Mouse (Mus musculus) gastrocnemius, postnatal 10 days (tissue): ENCODE data around the gene Kptn. TPM values are rescaled to one million over a fixed set of nuclear protein-coding genes. Genes with fewer than 3 reads are reported as not detected.
A peak's percentile ranks its signal among the peaks of the same experiment; 100 is the strongest.

Experiments
- DNase-seq: peaks from one replicate; pipeline ENCODE4 v3.0.0; 2021; ENCODE audit warnings: mixed read lengths
- total RNA-seq, 2 experiments: library from RNA; stranded (reverse); gene quantifications; 2 replicates each; pipeline ENCODE4 v1.2.3; 2021

Kptn gene
- total RNA-seq, 2 experiments from 2014 or later: 12.0 to 13.1 TPM

DNA sequence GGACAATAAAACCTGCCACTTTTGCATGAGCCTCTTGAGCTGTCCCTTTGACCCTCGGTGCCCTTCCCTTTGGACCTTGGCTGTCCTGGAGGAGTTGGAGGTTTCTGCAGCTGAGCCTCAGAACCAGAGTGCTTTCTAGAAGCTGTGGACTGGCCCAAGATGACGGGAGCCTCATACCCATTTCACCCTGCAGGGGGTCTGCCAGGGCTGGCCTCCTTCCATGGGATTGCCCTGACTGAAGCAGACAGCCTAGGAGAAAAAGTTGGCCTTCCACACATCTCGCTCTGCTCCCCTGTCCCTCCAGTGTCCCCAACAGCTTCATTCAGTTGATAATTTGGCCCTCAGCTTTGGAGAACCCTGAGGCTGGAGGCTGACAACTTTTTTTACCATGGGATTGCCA lies 2.6 kb upstream of the Kptn start:
- DNase-seq: no peak

DNA sequence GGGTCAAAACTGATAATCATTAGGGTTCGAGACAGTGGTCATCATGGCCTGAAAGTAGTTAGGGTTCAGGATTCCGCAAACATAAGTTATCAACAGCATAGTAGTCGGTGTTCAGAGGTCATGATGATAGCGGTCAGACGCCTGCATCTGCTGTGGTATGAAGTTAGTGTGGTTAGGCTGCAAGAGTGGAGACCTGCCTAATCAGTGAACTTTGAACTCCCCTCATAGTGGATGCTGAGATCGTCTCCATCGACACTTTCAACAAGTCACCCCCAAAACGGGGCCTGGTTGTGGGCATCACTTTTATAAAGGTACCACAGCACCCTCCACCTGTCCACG lies 536 bp downstream of the Kptn start:
- no peak for DNase-seq

DNA sequence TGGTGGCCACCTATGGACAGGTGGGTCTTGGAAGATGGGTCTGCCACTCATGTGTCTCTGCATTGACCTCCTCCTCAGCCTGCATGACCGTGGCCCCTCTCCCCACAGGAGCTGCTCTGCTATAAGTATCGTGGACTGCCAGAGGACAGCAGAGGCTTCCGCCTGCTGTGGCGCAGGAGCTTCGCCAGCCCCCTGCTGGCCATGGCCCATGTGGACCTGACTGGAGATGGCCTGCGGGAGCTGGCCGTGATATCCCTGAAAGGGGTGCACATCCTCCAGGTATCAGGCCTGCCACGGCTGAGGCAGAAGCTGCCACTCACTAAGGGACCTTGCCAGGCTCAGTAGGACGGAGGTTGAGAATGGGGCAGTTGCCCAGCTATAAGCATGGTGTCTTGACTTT lies 6.1 kb downstream of the Kptn start:
- no peak for DNase-seq

DNA sequence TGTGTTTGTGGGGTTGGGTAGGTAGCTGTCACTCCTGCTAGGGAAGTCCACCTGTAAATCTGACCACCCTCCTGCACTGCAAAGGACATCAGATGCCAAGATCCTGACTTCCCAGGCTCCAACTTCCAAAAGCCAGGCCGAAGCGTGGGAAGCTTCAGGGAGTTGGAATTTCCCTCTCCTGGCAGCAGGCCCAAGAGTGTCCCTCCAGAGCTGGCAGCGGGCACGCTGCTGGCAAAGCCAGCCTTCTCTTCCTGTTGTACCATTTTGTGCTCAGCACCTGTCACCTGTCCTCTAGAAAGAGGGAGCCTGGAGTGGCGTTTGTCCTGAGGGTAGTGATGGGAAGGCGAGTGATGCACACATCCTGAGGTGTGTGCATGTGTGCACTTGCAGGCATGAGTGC lies 8.6 kb downstream of the Kptn start:
- DNase-seq: no peak

DNA sequence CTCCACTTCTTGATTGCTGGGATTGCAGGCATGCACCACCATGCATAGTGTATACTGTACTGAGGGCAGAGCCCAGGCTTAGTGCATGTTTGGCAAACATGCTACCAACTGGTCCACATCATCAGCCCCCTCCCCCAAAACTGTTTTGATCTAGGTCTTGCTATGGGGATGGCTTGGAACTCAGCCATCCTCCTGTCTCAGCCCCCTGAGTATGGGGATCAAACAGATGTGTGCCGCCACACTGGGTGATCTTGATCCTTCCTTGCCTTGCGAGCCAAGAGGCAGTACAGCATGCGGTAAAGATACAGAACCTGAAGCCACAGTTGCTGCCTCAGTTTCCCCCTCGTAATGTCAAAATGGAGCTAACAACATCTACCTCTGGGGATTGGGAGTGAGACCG lies 9.2 kb downstream of the Kptn start:
- no peak for DNase-seq

DNA sequence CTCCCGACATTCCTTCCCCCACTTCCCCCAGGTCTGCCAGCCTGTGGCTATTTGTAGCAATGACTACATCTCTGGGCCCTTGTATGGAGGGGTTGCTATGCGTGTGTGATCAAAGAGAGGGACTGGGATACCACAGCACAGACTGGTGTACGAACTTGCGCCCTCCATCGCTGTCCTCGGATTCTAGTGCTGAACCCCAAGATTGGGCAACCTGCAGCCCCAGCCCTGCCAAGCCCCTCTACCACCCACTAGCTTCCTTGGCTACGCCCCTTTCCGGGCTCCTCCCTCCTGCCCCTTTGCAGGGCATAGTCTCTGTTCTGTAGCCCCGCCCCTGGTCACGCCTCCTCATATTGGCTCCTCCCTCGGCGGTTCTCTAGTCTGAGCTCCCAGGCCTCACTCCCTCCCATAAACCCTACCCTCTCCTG lies 9.7 kb downstream of the Kptn start, which contains the start of gene Slc8a2:
TSS of gene Slc8a2 (plus strand) at position 406 of the 425 bp plus-strand sequence.
- peak; percentile 63 for DNase-seq

DNA sequence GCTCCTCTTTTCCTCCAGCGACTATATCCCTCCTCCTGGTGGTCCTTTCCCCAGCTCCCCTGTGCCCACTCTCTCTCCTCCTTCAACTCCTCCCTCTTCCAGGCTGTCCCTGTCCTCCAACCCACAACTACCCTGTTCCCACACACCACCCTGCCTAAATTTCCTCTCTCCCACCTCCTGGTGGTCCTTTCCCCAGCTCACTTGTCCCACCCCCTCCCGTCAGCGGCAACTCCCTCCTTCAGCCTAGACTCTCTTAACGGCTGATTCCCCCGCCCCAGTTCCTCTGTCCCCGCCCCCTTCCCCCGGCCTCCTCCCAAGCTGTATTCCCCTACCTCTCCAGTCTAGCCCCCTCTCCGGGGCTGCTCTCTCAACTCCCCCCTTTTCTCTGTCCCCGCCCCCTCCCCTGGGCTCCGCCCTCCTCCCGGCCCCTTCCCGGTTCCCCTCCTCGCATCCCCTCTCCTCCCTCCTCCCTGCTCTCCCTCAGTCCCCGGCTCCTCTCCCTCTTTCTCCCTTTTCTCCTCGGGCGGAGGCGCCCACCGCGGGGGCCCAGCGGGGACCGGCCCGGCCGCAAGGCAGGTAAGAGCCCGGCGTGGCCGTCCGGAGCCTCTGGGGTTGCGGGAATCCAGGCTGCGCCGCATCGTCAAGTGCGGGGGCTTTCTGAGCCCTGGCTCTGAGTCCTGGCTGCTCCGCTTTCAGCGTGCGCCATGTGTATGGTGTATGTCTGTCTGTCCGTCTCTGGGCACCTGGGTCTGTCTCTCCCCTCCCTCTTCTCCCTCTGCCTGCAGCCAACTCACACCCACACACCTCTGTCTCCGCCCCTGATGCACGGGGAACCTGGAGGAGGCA lies 10.4 kb downstream of the Kptn start:
- peak; percentile 23 for DNase-seq

DNA sequence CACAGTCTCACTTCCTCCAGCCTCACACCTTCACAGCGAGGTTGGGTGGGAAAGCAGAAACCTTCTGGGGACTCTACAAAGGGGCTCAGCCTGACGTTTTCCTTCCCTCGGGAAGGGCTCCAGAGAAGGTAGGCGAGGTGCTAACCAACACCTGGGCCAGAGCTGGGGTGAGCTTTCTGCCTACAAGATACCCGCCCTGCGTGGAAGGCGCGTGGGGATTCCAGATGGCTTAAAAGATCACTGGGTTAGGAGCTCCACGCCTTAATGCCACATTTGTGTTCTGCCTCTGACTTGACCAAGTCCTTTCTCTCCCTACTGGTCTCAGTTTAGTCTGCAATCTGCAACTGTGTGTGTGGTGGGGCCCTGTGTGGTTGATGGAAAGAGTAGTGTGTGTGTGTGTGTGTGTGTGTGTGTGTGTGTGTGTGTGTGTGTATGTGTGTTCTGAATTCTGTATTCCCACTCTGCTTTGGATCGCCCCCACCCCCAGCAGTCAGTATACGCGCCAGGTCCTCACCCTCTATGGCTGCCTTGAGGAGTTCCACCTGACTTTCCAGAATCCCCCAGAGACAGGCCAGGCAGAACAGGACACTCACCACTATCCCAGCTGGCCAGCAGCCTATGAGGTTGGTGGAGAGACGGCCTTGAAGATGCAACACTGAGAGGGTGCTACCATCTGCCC lies 11.4 kb downstream of the Kptn start:
- DNase-seq: no peak

DNA sequence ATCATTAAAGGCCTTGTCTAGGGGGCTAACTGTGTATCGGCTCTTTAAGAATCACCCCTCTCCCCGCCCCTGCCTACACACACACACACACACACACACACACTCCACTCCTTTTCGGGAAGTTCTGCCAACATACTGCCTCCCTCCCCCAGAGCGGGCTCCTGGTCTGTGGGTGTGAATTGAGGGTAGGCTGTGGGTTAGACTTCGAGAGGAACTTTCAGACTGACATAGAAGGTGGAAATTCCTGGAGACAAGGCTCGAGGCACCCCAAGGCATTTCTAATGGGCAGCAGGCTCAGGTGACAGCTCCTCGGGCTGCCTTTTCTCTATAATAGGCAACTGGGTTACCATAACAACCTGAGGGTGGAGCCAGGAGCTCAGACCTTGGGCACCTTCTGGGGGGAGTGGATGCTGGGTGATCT lies 12.5 kb downstream of the Kptn start:
- no peak for DNase-seq

DNA sequence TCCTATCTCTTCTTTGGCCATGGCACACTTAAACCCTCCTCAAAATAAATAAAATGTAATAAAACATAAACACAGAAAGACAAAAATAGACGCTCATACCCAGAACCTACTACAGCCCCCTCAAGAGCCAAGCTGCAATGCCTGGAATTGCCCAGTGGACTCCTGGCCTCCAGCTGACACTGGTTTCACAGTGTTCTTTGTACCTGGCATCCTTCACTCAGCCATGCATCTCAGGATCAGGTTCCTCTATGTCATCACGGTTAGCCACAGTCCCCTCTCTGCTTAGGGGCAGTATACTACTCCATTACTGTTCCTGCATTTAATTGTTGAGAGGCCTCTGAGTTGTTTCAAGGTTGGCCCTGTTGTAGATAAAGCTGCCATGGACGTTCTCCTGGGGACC lies 13.2 kb downstream of the Kptn start:
- no peak for DNase-seq

DNA sequence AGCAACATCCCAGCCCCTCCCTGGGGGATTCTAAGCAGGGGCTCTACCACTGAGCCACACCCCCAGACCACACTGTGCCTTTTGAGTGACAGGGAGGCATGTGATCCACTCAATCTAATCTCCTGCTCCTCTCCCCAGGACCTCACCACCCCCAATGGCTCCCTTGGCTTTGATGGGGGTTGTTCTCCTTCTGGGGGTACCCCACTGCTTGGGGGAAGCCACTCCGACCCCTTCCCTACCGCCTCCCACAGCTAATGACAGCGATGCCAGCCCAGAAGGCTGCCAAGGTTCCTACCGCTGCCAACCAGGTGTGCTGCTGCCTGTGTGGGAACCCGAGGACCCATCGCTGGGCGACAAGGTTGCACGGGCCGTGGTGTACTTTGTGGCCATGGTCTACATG lies 14.0 kb downstream of the Kptn start:
- no peak for DNase-seq

DNA sequence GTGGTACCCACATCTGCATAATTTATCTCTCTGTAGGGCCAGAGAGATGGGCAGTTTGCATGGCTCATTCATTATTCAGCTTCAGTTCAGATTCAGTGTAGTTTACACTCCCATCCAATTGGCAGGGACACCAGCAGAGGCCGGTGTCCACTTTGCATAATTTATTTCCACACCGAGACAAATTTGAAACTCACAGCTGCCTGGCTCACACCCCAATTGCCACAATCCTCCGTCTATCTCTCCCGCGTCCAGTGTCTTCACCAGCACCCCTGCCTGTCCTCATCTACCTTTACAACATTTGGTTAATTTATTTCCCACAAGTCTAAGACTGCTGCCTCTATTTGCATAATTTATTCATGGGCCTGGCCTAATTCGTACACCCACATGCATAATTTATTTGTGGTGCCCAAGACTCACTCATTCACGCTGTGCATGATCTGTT lies 15.3 kb downstream of the Kptn start:
- DNase-seq: no peak

DNA sequence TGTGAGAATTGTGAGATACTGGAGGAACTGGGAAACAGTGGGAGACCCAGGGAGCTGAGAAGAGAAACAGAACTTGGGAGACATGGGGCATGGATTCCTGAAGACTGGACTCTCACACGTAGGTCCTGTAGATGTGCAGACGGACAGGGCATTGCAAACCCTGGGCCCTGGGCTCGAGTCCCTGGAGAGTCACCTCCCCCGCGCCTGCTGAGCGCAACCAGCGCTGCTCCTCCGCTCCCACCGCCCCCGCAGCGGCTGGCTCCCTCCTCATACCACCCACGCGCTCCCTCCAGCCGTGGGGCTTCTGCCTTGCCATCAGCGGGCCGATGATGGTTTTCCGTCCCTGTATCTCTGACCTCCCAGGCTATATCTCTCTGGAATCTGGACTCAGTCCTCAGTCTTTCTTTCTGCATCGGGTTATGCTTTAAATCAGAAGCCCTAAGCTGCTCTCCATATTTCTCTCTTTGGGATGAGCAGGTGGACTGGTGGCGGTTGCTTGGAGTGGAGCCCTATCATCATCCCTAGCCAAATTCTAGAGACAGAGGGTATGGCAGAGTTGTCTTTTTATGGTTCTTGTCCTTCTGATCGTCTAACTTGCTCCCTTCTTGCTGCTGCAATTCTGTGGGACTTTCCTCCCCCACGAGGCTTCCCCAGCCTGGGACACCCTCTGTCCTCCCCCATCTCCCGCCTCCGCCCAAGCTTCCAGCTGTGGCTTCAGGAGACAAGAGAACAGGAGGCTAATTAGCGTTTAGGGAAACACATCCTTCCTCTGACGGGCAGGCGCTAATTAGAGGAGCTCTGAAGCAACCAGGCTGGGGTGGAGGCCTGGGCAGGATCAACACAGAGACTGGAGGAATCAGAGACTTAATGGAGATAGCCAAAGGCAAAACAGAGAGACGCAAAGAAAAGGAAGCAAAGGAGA lies 27.1 kb downstream of the Kptn start:
- no peak for DNase-seq

DNA sequence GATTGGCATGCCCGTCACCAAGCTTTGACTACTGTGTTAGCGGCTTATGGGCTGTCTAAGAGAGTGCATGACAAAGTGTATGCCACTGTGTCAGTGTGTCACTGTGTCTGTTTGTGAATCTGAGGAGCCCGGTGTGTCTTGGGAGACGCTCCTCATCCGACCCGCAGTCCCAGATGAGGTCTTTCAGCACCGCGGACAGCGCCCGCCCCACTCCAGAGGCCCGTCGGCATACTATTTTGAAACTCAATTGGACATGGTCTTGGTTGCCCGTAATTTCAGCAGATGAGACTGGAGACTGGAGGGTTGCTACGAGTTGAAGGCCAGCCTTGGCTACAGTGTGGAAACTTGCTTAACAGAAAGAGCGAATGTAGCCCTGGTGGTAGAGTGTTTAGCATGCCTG lies 27.9 kb downstream of the Kptn start:
- peak; percentile 81 for DNase-seq

DNA sequence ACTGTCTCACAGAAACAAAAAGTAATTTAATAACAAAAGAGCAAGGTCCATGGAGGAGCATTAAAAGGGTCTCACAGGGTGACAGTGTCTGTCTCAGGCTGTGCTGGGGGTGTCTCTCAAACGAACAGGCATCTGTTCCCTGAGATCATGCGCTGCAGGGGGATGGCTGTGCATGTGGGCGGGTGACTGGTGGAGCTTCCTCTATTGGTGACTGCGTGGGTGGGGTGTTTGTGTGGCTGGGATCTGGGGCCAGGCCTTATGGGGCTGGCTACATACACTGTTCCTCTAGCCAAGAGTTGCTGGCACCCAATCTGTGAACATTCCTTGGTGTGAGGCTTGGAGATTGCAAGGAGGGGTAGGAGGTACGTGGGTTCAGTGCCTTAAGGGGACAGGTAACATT lies 29.5 kb downstream of the Kptn start:
- DNase-seq: no peak

DNA sequence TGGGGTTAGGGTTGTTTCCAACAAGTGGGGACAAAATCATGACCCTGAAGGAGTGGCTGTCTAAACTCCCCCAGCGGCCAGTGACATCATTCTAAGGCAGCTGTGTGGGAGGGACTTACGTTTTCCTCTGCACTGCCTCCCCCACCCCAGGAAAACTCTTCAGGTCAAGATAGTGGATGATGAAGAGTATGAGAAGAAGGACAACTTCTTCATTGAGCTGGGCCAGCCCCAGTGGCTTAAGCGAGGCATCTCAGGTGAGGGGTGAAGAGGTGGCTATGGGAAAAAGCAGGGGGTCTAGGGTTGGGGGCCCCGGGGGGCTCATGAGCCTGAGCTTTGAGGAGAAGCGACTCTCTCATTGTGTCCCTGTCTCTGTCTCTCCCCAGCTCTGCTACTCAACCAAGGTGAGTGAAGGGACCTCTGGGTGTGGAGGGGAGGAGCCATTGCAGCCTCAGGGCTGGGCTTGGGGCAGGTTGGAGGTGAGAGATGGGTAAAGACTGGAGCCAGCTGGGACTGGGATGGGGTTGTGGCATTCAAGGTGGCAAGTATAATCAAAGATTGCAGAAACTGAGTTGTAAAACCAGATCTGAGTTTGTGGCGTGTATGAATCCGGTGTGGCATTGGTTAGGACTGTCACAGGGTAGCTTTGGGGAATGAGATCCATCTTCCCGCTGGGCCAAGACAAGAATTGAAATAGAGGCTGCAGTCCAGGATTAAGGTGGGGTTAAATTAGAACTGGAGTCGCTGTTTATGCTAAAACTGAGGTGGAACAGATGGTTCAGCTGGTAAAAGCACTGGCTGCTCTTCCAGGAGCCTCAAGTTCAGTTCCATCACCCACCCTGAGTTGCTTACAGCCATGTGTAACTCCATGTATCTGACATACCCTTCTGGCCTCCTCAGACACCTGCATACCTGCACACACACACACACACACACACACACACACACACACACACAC lies 30.8 kb downstream of the Kptn start:
- no peak for DNase-seq

DNA sequence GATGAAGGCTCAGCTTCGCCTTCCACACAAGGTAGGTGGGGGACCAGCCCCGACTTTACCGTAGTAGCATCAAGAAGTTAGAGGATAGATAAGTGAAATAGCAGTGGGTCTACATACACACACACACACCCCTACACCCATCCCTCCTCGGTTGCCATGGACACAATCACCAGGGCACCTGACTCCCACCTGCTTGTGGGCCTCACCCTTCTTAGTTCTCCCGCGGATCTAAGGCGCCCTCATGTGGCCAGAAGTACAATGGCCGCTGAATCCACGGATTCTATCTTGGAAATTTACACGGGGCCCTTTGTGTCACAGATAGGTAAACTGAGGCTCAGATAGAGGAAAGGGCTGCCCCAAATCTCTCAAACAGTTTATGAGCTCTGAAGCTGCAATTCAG lies 33.8 kb downstream of the Kptn start:
- peak; percentile 30 for DNase-seq

DNA sequence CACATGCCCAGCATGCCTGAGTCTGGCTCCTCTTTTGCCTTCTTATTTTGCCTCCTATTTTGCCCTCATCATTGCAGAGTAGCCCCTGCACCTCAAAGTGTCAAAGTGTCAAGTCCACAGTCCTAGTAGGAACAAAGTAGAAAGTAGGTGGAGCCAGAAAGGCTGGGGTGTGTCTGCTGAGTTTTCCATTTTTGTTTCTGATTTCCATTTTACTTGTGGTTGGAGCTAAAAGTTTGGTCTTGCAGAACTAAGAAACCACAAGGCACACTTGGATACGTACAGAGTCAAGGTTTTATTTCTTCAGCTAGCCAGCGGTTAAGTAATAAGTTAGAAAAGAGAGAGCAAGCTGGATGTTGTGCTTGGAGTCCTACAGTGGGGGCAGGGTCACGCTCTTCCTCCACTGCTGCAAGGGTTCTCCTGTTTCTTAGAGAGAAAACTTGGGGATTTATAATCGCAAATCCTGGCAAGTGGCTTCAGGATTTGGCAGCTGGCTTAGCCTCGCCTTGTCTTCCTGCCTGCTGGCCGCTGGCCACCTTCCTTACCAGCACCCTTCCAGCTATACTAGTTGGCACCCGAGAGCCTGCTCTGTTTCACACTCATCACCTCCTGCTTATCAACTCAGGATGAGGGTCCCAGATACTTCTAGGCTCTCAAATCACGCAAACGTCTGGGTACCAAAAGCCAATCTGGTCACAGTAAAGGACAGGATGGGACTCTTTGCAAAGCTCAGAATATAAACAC lies 35.6 kb downstream of the Kptn start:
- no peak for DNase-seq

DNA sequence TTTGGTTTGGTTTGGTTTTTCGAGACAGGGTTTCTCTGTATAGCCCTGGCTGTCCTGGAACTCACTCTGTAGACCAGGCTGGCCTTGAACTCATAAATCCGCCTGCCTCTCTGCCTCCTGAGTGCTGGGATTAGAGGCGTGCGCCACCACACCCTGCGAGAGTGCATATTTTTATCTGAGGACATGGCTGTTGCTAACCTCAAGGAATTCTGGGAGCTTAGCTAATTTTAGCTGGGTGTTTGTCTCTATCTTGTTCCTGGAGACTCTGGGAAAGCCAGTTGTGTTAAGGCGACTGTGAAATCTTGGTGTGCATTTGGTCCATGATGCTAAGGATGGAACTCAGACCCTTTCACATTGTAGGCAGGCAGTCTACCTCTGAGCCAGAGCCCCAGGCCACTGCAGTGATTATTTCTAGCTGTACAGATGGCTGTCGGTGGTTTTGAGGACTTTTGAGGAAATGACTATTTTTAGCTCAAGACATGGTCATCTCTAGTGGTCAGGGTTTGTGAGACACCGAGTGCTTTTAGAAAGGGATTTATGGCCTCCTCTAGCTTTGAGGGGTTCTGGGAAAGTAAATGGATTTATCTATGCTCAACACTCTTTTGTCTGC lies 36.5 kb downstream of the Kptn start:
- DNase-seq: no peak

DNA sequence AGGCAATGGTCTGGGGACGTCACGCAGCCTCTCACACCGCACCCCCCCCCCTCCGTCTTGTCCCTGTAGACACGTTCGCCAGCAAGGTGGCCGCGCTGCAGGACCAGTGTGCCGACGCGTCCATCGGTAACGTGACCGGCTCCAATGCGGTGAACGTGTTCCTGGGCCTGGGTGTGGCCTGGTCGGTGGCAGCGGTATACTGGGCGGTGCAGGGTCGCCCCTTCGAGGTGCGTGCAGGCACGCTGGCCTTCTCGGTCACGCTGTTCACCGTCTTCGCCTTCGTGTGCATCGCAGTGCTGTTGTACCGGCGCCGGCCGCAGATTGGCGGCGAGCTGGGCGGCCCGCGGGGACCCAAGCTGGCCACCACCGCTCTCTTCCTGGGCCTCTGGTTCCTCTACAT lies 39.0 kb downstream of the Kptn start:
- no peak for DNase-seq
